Mouse (Mus musculus) fat pad, adult 2 months (tissue): ENCODE measurements around the gene Ifitm1.
"Not testable (repeated sequence)": the region's sequence is repeated elsewhere in the genome, so short reads cannot be mapped to it uniquely, and the experiment has no call there.

ENCODE experiments used
- DNase-seq: peaks from one replicate; pipeline ENCODE4 v3.0.0-alpha.2; 2011; ENCODE audit warnings: low read depth, low spot score; ENCODE audit errors: extremely low read depth

Gene Ifitm1

GRCm38 (mm10) chr7:141010593-141010992 lies 43.6 kb downstream of the Ifitm1 start, which contains the start of gene Ifitm3:
Gene Ifitm3, minus strand, starts transcription at chr7:141010770.
- no peak for DNase-seq

- DNase-seq: no peak
Measured at GRCm38 (mm10) chr7:141011238-141011770, 44.3 kb downstream of the Ifitm1 start.

GRCm38 (mm10) chr7:141016707-141017697 lies 50.0 kb downstream of the Ifitm1 start:
- DNase-seq: no peak

GRCm38 (mm10) chr7:141017824-141018223 lies 50.8 kb downstream of the Ifitm1 start, which contains the start of gene Ifitm6:
Gene Ifitm6, minus strand, starts transcription at chr7:141017924.
- DNase-seq: not testable (repeated sequence)

GRCm38 (mm10) chr7:141019028-141019427 lies 52.0 kb downstream of the Ifitm1 start:
- DNase-seq: no peak
